In genomic region chr2:104732562-104733256, GRCm38 (mm10) we compare ENCODE assay signal across 21 mouse cellular contexts. TPM values are rescaled to one million over a fixed set of nuclear protein-coding genes. Genes with fewer than 3 reads are reported as not detected.
A peak's percentile ranks its signal among the peaks of the same experiment; 100 is the strongest.
DNase-seq lines count a peak whose midpoint lies in the region; ATAC-seq and TF ChIP-seq lines count a peak whose summit lies in the region.
"Had no signal": no experiment of that assay in that cellular context is flagged by ENCODE, and none has a peak within 500 bp of the region (broad histone marks: within the 10 kb centered on the region; RNA-seq: fewer than 3 reads in every experiment).

No protein-coding gene starts in this region.

- H3K27ac ChIP-seq in forebrain, embryonic 14.5 days (ENCODE audit: low read depth, low read length), result no peak overlapping the region
- no peak overlapping the region for H3K27ac ChIP-seq in forebrain, postnatal 0 days (ENCODE audit: low read depth, low read length)
- H3K27ac ChIP-seq in spleen, adult 2 months (ENCODE audit: insufficient read depth, low read length), result peak overlapping the region; percentile 26; the same call in 1 of the 2 replicates
- H3K27ac ChIP-seq in midbrain, embryonic 15.5 days, result no peak overlapping the region
- H3K27ac ChIP-seq: limb, embryonic 12.5 days; stomach, embryonic 15.5 days had no signal

- 53% methylated on average over 7 of the region's 7 CpGs for WGBS in forebrain, embryonic 14.5 days
- 49% methylated on average over 7 of the region's 7 CpGs for WGBS in forebrain, postnatal 0 days
- 59% methylated on average over 7 of the region's 7 CpGs for WGBS in spleen, adult 2 months
- 60% methylated on average over 7 of the region's 7 CpGs for WGBS in midbrain, embryonic 15.5 days

- H3K4me2 ChIP-seq in forebrain, embryonic 14.5 days (ENCODE audit: low read length), result no peak overlapping the region
- H3K4me2 ChIP-seq in forebrain, postnatal 0 days (ENCODE audit: low read depth), result no peak overlapping the region
- no peak overlapping the region for H3K4me2 ChIP-seq in midbrain, embryonic 15.5 days
- H3K4me2 ChIP-seq: heart, embryonic 12.5 days; limb, embryonic 12.5 days; lung, embryonic 14.5 days; stomach, embryonic 15.5 days had no signal

- no peak for TF ChIP-seq CTCF in forebrain, postnatal 0 days (IDR thresholded peaks at IDR 0.05; ENCODE audit: low read depth)
- TF ChIP-seq CTCF in spleen, adult 2 months (IDR thresholded peaks at IDR 0.05; ENCODE audit: extremely low read depth, insufficient read depth, insufficient read length, insufficient replicate concordance), result no peak

- no peak overlapping the region for H3K4me3 ChIP-seq in forebrain, embryonic 14.5 days (ENCODE audit: low read depth, low read length)
- H3K4me3 ChIP-seq in forebrain, postnatal 0 days (ENCODE audit: low read depth, low read length), result no peak overlapping the region
- no peak overlapping the region for H3K4me3 ChIP-seq in spleen, adult 2 months (ENCODE audit: extremely low read depth, insufficient read depth, insufficient read length)
- no peak overlapping the region for H3K4me3 ChIP-seq in midbrain, embryonic 15.5 days
- H3K4me3 ChIP-seq: heart, embryonic 12.5 days; limb, embryonic 12.5 days; stomach, embryonic 15.5 days had no signal

- ATAC-seq in forebrain, embryonic 14.5 days, result no peak
- ATAC-seq in forebrain, postnatal 0 days, result no peak
- no peak for ATAC-seq in midbrain, embryonic 15.5 days (replicated peaks)

- no peaks in the 10 kb centered on the region for H3K36me3 ChIP-seq in forebrain, embryonic 14.5 days (ENCODE audit: control insufficient read depth, insufficient read depth, low read length)
- no peaks in the 10 kb centered on the region for H3K36me3 ChIP-seq in forebrain, postnatal 0 days (ENCODE audit: insufficient read depth)
- no peaks in the 10 kb centered on the region for H3K36me3 ChIP-seq in spleen, adult 2 months (ENCODE audit: control insufficient read depth, insufficient read depth, low read length)
- H3K36me3 ChIP-seq in midbrain, embryonic 15.5 days (replicated peaks), result no peaks in the 10 kb centered on the region
- H3K36me3 ChIP-seq: heart, embryonic 12.5 days; limb, embryonic 12.5 days; stomach, embryonic 15.5 days had no signal

- peak; percentile 37 for DNase-seq in forebrain, embryonic 14.5 days (ENCODE audit: low spot score)
- no peak for DNase-seq in forebrain, postnatal 0 days
- DNase-seq in spleen, adult 2 months (ENCODE audit: low read depth in 1 of 2, low spot score in 2 of 2), result no peak
- DNase-seq in spleen, postnatal 36 days (ENCODE audit: low spot score in 2 of 2), result no peak
- peak; percentile 42 for DNase-seq in brain, adult 2 months (ENCODE audit: low read depth, low spot score)
- DNase-seq in gastrocnemius, adult 18-20 months (ENCODE audit: low spot score), result no peak
- DNase-seq in layer of hippocampus, postnatal 14 days (ENCODE audit: low spot score in 2 of 2), result no peak
- DNase-seq: cerebellum, adult 9-11 months; lung, embryonic 14.5 days; thymus, postnatal 14 days had no signal

- TF ChIP-seq POLR2A in spleen, adult 2 months (IDR thresholded peaks at IDR 0.05; ENCODE audit: low read depth, low read length), result no peak

- H3K4me1 ChIP-seq in forebrain, embryonic 14.5 days (ENCODE audit: control insufficient read depth, insufficient read depth, low read length), result no peaks in the 10 kb centered on the region
- H3K4me1 ChIP-seq in forebrain, postnatal 0 days (ENCODE audit: insufficient read depth), result no peaks in the 10 kb centered on the region
- no peaks in the 10 kb centered on the region for H3K4me1 ChIP-seq in spleen, adult 2 months (ENCODE audit: control insufficient read depth, insufficient read depth, insufficient read length)
- H3K4me1 ChIP-seq in midbrain, embryonic 15.5 days, result no peaks in the 10 kb centered on the region
- H3K4me1 ChIP-seq: heart, embryonic 12.5 days; limb, embryonic 12.5 days; stomach, embryonic 15.5 days had no signal

- no peaks in the 10 kb centered on the region for H3K27me3 ChIP-seq in forebrain, embryonic 14.5 days (replicated peaks; ENCODE audit: control insufficient read depth, insufficient read depth, low read length)
- no peaks in the 10 kb centered on the region for H3K27me3 ChIP-seq in forebrain, postnatal 0 days (ENCODE audit: insufficient read depth, low read length)
- H3K27me3 ChIP-seq in spleen, adult 2 months (ENCODE audit: control insufficient read depth, insufficient read depth, low read length), result no peaks in the 10 kb centered on the region
- H3K27me3 ChIP-seq in midbrain, embryonic 15.5 days (replicated peaks), result no peaks in the 10 kb centered on the region
- H3K27me3 ChIP-seq: heart, embryonic 12.5 days; limb, embryonic 12.5 days; stomach, embryonic 15.5 days had no signal

- no peak overlapping the region for H3K9ac ChIP-seq in forebrain, embryonic 14.5 days (ENCODE audit: low read length)
- H3K9ac ChIP-seq in forebrain, postnatal 0 days, result no peak overlapping the region
- no peak overlapping the region for H3K9ac ChIP-seq in midbrain, embryonic 15.5 days
- H3K9ac ChIP-seq: heart, embryonic 12.5 days; limb, embryonic 12.5 days; lung, embryonic 14.5 days; stomach, embryonic 15.5 days had no signal

- H3K9me3 ChIP-seq in forebrain, embryonic 14.5 days (replicated peaks; ENCODE audit: control insufficient read depth, low read length), result no peaks in the 10 kb centered on the region
- H3K9me3 ChIP-seq in forebrain, postnatal 0 days (ENCODE audit: low read length), result no peaks in the 10 kb centered on the region
- H3K9me3 ChIP-seq in midbrain, embryonic 15.5 days, result no peaks in the 10 kb centered on the region
- H3K9me3 ChIP-seq: heart, embryonic 12.5 days; limb, embryonic 12.5 days; stomach, embryonic 15.5 days had no signal

RNA-seq across cellular contexts. Expression of gene Depdc7, which starts 10.0 kb away (rescaled TPM):
- polyA plus RNA-seq in forebrain, embryonic 14.5 days (2014; fragmentation: Nextera tagmentation; extraction: Ambion mirVana), result 3.6 and 3.8 TPM in 2 replicates
- 0.90 and 1.3 TPM in 2 replicates for total RNA-seq in forebrain, postnatal 0 days (2014; rRNA removed)
- polyA plus RNA-seq in forebrain, postnatal 0 days (2015; fragmentation: Nextera tagmentation; extraction: Ambion mirVana), result 0.70 and 0.82 TPM in 2 replicates
- 0.99 and 1.2 TPM in 2 replicates for polyA plus RNA-seq in spleen, adult 2 months (2012; rRNA removed)
- total RNA-seq in gastrocnemius, adult 18-20 months (2021), result 1 to 10 TPM; 1.6 to 2.0 TPM
- 1.0 and 1.4 TPM in 2 replicates for polyA plus RNA-seq in midbrain, embryonic 15.5 days (2015; fragmentation: Nextera tagmentation; extraction: Ambion mirVana)
- total RNA-seq in layer of hippocampus, postnatal 14 days (2021), result 1 to 10 TPM; 2.8 to 3.7 TPM

RNA-seq across cellular contexts. Expression of gene Pin1rt1, which starts 16.5 kb away (rescaled TPM):
- polyA plus RNA-seq in forebrain, embryonic 14.5 days (2014; fragmentation: Nextera tagmentation; extraction: Ambion mirVana), result not detected in 2 replicates
- total RNA-seq in forebrain, postnatal 0 days (2014; rRNA removed), result not detected in 2 replicates
- not detected in 2 replicates for polyA plus RNA-seq in forebrain, postnatal 0 days (2015; fragmentation: Nextera tagmentation; extraction: Ambion mirVana)
- polyA plus RNA-seq in spleen, adult 2 months (2012; rRNA removed), result not detected in 2 replicates
- not detected for total RNA-seq in gastrocnemius, adult 18-20 months (2021)
- polyA plus RNA-seq in midbrain, embryonic 15.5 days (2015; fragmentation: Nextera tagmentation; extraction: Ambion mirVana), result 0.19 and 0.34 TPM in 2 replicates
- total RNA-seq in layer of hippocampus, postnatal 14 days (2021), result not detected
- total RNA-seq: gastrocnemius, postnatal 4 days; heart, postnatal 36 days; left cerebral cortex, adult 8-10 months; monocyte, adult 5-6 weeks had no signal
- polyA plus RNA-seq: C2C12; heart, embryonic 12.5 days; kidney, embryonic 14.5 days; limb, embryonic 12.5 days; lung, embryonic 14.5 days; small intestine, adult 2 months; stomach, embryonic 15.5 days had no signal

RNA-seq across cellular contexts. Expression of gene Tcp11l1, which starts 20.7 kb away (rescaled TPM):
- polyA plus RNA-seq in forebrain, embryonic 14.5 days (2014; fragmentation: Nextera tagmentation; extraction: Ambion mirVana), result 43.8 and 52.7 TPM in 2 replicates
- total RNA-seq in forebrain, postnatal 0 days (2014; rRNA removed), result 32.9 and 40.7 TPM in 2 replicates
- 54.1 and 57.5 TPM in 2 replicates for polyA plus RNA-seq in forebrain, postnatal 0 days (2015; fragmentation: Nextera tagmentation; extraction: Ambion mirVana)
- polyA plus RNA-seq in spleen, adult 2 months (2012; rRNA removed), result 2.1 and 3.3 TPM in 2 replicates
- total RNA-seq in gastrocnemius, adult 18-20 months (2021), result 10 to 100 TPM in 1 of 2 experiments, 1 to 10 TPM in 1; 7.1 to 10.8 TPM
- 59.5 and 65.1 TPM in 2 replicates for polyA plus RNA-seq in midbrain, embryonic 15.5 days (2015; fragmentation: Nextera tagmentation; extraction: Ambion mirVana)
- total RNA-seq in layer of hippocampus, postnatal 14 days (2021), result 10 to 100 TPM; 47.9 to 49.3 TPM

Comparison
In these comparisons a context has a peak if more than half of its experiments do, and no peak if none do; other contexts are left out.
1. DNase-seq: peak in forebrain, embryonic 14.5 days (single experiment) and brain, adult 2 months (single experiment); none in forebrain, postnatal 0 days (single experiment), spleen, adult 2 months (0 of 2), spleen, postnatal 36 days (0 of 2), gastrocnemius, adult 18-20 months (single experiment) and layer of hippocampus, postnatal 14 days (0 of 2).
2. RNA of gene Tcp11l1, which starts 20.7 kb away (polyA plus RNA-seq): 59.5 to 65.1 TPM in midbrain, embryonic 15.5 days, 54.1 to 57.5 TPM in forebrain, postnatal 0 days and 43.8 to 52.7 TPM in forebrain, embryonic 14.5 days; 2.1 to 3.3 TPM in spleen, adult 2 months; every median in the first group is over 10 times any median in the second.